Mouse (Mus musculus) liver, embryonic 14.5 days (tissue): ENCODE data around the gene Ctnna2.

Experiments
- CTCF ChIP-seq: IDR thresholded peaks from 2 replicates; pipeline ENCODE4 v1.5.1; 2016; ENCODE audit warnings: antibody characterized with exemption, low read depth, control low read depth
- EP300 ChIP-seq: IDR thresholded peaks from 2 replicates; pipeline ENCODE4 v1.6.1; 2016; ENCODE audit warnings: antibody characterized with exemption, low read depth

GRCm38 (mm10) chr6:77868119-77868518 lies 111.4 kb downstream of the Ctnna2 start:
- TF ChIP-seq EP300 (no peak), CTCF (no peak)
